ENCODE assay signal across 17 mouse cellular contexts in genomic region chrX:53581407-53581806, GRCm38 (mm10). TPM values are rescaled to one million over a fixed set of nuclear protein-coding genes. Genes with fewer than 3 reads are reported as not detected.
"Had no signal": no experiment of that assay in that cellular context is flagged by ENCODE, and none has a peak within 500 bp of the region (broad histone marks: within the 10 kb centered on the region; RNA-seq: fewer than 3 reads in every experiment).

No protein-coding gene starts in this region.

RNA-seq across cellular contexts. Expression of gene Rtl8c, which starts 26.4 kb away (rescaled TPM):
- total RNA-seq: monocyte, adult 5-6 weeks had no signal

RNA-seq across cellular contexts. Expression of gene Gm14597, which starts 27.4 kb away (rescaled TPM):
- total RNA-seq: megakaryocyte progenitor cell, adult 5-6 weeks; midbrain, postnatal 0 days; monocyte, adult 5-6 weeks; neutrophil, adult 5-6 weeks had no signal
- polyA plus RNA-seq: lung, adult 2 months; lung, embryonic 15.5 days; lung, postnatal 0 days; macrophage; midbrain, embryonic 11.5 days; midbrain, embryonic 13.5 days; midbrain, embryonic 15.5 days; midbrain, postnatal 0 days; neural tube, embryonic 12.5 days; spleen, adult 2 months; stomach, embryonic 15.5 days; stomach, postnatal 0 days; thymus, adult 2 months; urinary bladder, adult 2 months had no signal
